Mouse (Mus musculus): Measurements from ENCODE around the gene Hhipl1. TPM values are rescaled to one million over a fixed set of nuclear protein-coding genes. Genes with fewer than 3 reads are reported as not detected.

Gene Hhipl1
- total RNA-seq, 2 experiments from 2014 or later, result 0.74 to 1.3 TPM

Other genes starting within 250 kb of the Hhipl1 start
- gene Setd3, start 127.0 kb upstream of the Hhipl1 start, total RNA-seq (2021), result 10 to 100 TPM; 84.0 to 90.2 TPM
- gene Ccnk, start 126.7 kb upstream of the Hhipl1 start, total RNA-seq (2021), result 10 to 100 TPM; 88.0 to 91.8 TPM
- 10 to 100 TPM; 24.0 to 26.5 TPM for gene Ccdc85c, start 30.8 kb upstream of the Hhipl1 start, total RNA-seq (2021)
- under 1 TPM in 1 of 2 experiments, not detected in 1; 0.26 TPM for gene Cyp46a1, start 28.1 kb downstream of the Hhipl1 start, total RNA-seq (2021)
- gene Eml1, start 64.7 kb downstream of the Hhipl1 start, total RNA-seq (2021), result 100 to 1,000 TPM in 1 of 2 experiments, 10 to 100 TPM in 1; 98.2 to 103 TPM
- gene Evl, start 248.4 kb downstream of the Hhipl1 start, total RNA-seq (2021), result 10 to 100 TPM; 11.5 to 16.7 TPM